Mouse (Mus musculus): ENCODE results near the gene Gm4791. TPM values are rescaled to one million over a fixed set of nuclear protein-coding genes. Genes with fewer than 3 reads are reported as not detected.

Gm4791 gene
- polyA plus RNA-seq (2014; fragmentation: Nextera tagmentation; extraction: Ambion mirVana), result not detected in 2 replicates

- Histone ChIP-seq H3K27ac (ENCODE audit: low read depth) (no peak within 1 kb of the TSS), H3K9me3 (ENCODE audit: control insufficient read depth, low read length) (no peaks in the 10 kb centered on the region), H3K36me3 (ENCODE audit: control insufficient read depth, insufficient read depth, low read length) (no peaks in the 10 kb centered on the region), H3K9ac (ENCODE audit: low read length) (no peak within 1 kb of the TSS), H3K4me2 (ENCODE audit: low read length) (no peak within 1 kb of the TSS), H3K27me3 (replicated peaks; ENCODE audit: control insufficient read depth, insufficient read depth, low read length) (no peaks in the 10 kb centered on the region), H3K4me3 (ENCODE audit: low read depth, low read length) (no peak within 1 kb of the TSS), H3K4me1 (replicated peaks; ENCODE audit: control insufficient read depth, insufficient read depth, low read length) (no peaks in the 10 kb centered on the region)
- ATAC-seq (replicated peaks; ENCODE audit: low FRiP score, low TSS enrichment, low read depth) (no peak), DNase-seq (ENCODE audit: low spot score) (no peak)
- 32% methylated on average over 5 of the region's 5 CpGs for WGBS
These were observed at the start of gene Gm4791 for GRCm38 (mm10) chr9:46998338-46998791. Gene Gm4791 (plus strand): TSS chr9:46998741.

- no peak overlapping the region for H3K4me2 ChIP-seq (ENCODE audit: low read length)
- 79% methylated on average over 6 of the region's 6 CpGs for WGBS
- no peak for ATAC-seq (replicated peaks; ENCODE audit: low FRiP score, low TSS enrichment, low read depth)
These were observed 42.3 kb upstream of the Gm4791 start for GRCm38 (mm10) chr9:46956286-46956685.

GRCm38 (mm10) chr9:46957420-46957950, 41.1 kb upstream of the Gm4791 start:
- H3K27ac ChIP-seq (ENCODE audit: low read depth), result no peak overlapping the region
- H3K9ac ChIP-seq (ENCODE audit: low read length), result no peak overlapping the region
- no peak for DNase-seq (ENCODE audit: low spot score)
- H3K4me3 ChIP-seq (ENCODE audit: low read depth, low read length), result no peak overlapping the region
- H3K4me1 ChIP-seq (replicated peaks; ENCODE audit: control insufficient read depth, insufficient read depth, low read length), result no peaks in the 10 kb centered on the region
- 79% methylated on average over 8 of the region's 8 CpGs for WGBS
- no peaks in the 10 kb centered on the region for H3K27me3 ChIP-seq (replicated peaks; ENCODE audit: control insufficient read depth, insufficient read depth, low read length)
- no peak overlapping the region for H3K4me2 ChIP-seq (ENCODE audit: low read length)
- no peaks in the 10 kb centered on the region for H3K9me3 ChIP-seq (ENCODE audit: control insufficient read depth, low read length)
- no peaks in the 10 kb centered on the region for H3K36me3 ChIP-seq (ENCODE audit: control insufficient read depth, insufficient read depth, low read length)
- no peak for ATAC-seq (replicated peaks; ENCODE audit: low FRiP score, low TSS enrichment, low read depth)

More at GRCm38 (mm10) chr9:46956286-46956685, 42.3 kb upstream of the Gm4791 start:
- Histone ChIP-seq H3K4me3 (ENCODE audit: low read depth, low read length) (no peak overlapping the region), H3K9me3 (ENCODE audit: control insufficient read depth, low read length) (no peaks in the 10 kb centered on the region), H3K9ac (ENCODE audit: low read length) (no peak overlapping the region), H3K27me3 (replicated peaks; ENCODE audit: control insufficient read depth, insufficient read depth, low read length) (no peaks in the 10 kb centered on the region), H3K36me3 (ENCODE audit: control insufficient read depth, insufficient read depth, low read length) (no peaks in the 10 kb centered on the region), H3K4me1 (replicated peaks; ENCODE audit: control insufficient read depth, insufficient read depth, low read length) (no peaks in the 10 kb centered on the region), H3K27ac (ENCODE audit: low read depth) (no peak overlapping the region)
- no peak for DNase-seq (ENCODE audit: low spot score)

- Histone ChIP-seq H3K27me3 (replicated peaks; ENCODE audit: control insufficient read depth, insufficient read depth, low read length) (0 out of 2 replicates have a peak, but pooled peaks cover 3% of the 10 kb centered on the region), H3K4me1 (replicated peaks; ENCODE audit: control insufficient read depth, insufficient read depth, low read length) (0 out of 2 replicates have a peak, but pooled peaks cover 9% of the 10 kb centered on the region), H3K9ac (ENCODE audit: low read length) (no peak overlapping the region), H3K36me3 (ENCODE audit: control insufficient read depth, insufficient read depth, low read length) (no peaks in the 10 kb centered on the region), H3K27ac (ENCODE audit: low read depth) (no peak overlapping the region), H3K9me3 (ENCODE audit: control insufficient read depth, low read length) (no peaks in the 10 kb centered on the region), H3K4me2 (ENCODE audit: low read length) (no peak overlapping the region), H3K4me3 (ENCODE audit: low read depth, low read length) (no peak overlapping the region)
- DNase-seq (ENCODE audit: low spot score) (no peak), ATAC-seq (replicated peaks; ENCODE audit: low FRiP score, low TSS enrichment, low read depth) (no peak)
- 55% methylated on average over 5 of the region's 5 CpGs for WGBS
These were observed 32.5 kb upstream of the Gm4791 start for GRCm38 (mm10) chr9:46966028-46966427.

GRCm38 (mm10) chr9:46968970-46969369, 29.6 kb upstream of the Gm4791 start:
- WGBS, result 23% methylated on average over 6 of the region's 6 CpGs

GRCm38 (mm10) chr9:46969406-46969805, 29.1 kb upstream of the Gm4791 start:
- 45% methylated on average over 6 of the region's 6 CpGs for WGBS
- Histone ChIP-seq H3K4me1 (replicated peaks; ENCODE audit: control insufficient read depth, insufficient read depth, low read length) (0 out of 2 replicates have a peak, but pooled peaks cover 9% of the 10 kb centered on the region), H3K27me3 (replicated peaks; ENCODE audit: control insufficient read depth, insufficient read depth, low read length) (0 out of 2 replicates have a peak, but pooled peaks cover 3% of the 10 kb centered on the region), H3K27ac (ENCODE audit: low read depth) (peak overlapping the region; percentile 35; the same call in 1 of the 2 replicates), H3K36me3 (ENCODE audit: control insufficient read depth, insufficient read depth, low read length) (no peaks in the 10 kb centered on the region), H3K9ac (ENCODE audit: low read length) (no peak overlapping the region), H3K4me2 (ENCODE audit: low read length) (no peak overlapping the region), H3K9me3 (ENCODE audit: control insufficient read depth, low read length) (no peaks in the 10 kb centered on the region), H3K4me3 (ENCODE audit: low read depth, low read length) (no peak overlapping the region)
- ATAC-seq (replicated peaks; ENCODE audit: low FRiP score, low TSS enrichment, low read depth) (no peak), DNase-seq (ENCODE audit: low spot score) (no peak)

More at GRCm38 (mm10) chr9:46968970-46969369, 29.6 kb upstream of the Gm4791 start:
- H3K36me3 ChIP-seq (ENCODE audit: control insufficient read depth, insufficient read depth, low read length), result no peaks in the 10 kb centered on the region
- DNase-seq (ENCODE audit: low spot score) (no peak), ATAC-seq (replicated peaks; ENCODE audit: low FRiP score, low TSS enrichment, low read depth) (no peak)
- no peaks in the 10 kb centered on the region for H3K9me3 ChIP-seq (ENCODE audit: control insufficient read depth, low read length)
- H3K9ac ChIP-seq (ENCODE audit: low read length), result no peak overlapping the region
- no peak overlapping the region for H3K4me2 ChIP-seq (ENCODE audit: low read length)
- 0 out of 2 replicates have a peak, but pooled peaks cover 9% of the 10 kb centered on the region for H3K4me1 ChIP-seq (replicated peaks; ENCODE audit: control insufficient read depth, insufficient read depth, low read length)
- H3K27me3 ChIP-seq (replicated peaks; ENCODE audit: control insufficient read depth, insufficient read depth, low read length), result 0 out of 2 replicates have a peak, but pooled peaks cover 3% of the 10 kb centered on the region
- H3K4me3 ChIP-seq (ENCODE audit: low read depth, low read length), result no peak overlapping the region
- H3K27ac ChIP-seq (ENCODE audit: low read depth), result peak overlapping the region; percentile 35; the same call in 1 of the 2 replicates

GRCm38 (mm10) chr9:46978806-46979205, 19.7 kb upstream of the Gm4791 start:
- no peak for ATAC-seq (replicated peaks; ENCODE audit: low FRiP score, low TSS enrichment, low read depth)
- Histone ChIP-seq H3K4me1 (replicated peaks; ENCODE audit: control insufficient read depth, insufficient read depth, low read length) (no peaks in the 10 kb centered on the region), H3K27ac (ENCODE audit: low read depth) (no peak overlapping the region), H3K9me3 (ENCODE audit: control insufficient read depth, low read length) (no peaks in the 10 kb centered on the region), H3K27me3 (replicated peaks; ENCODE audit: control insufficient read depth, insufficient read depth, low read length) (0 out of 2 replicates have a peak, but pooled peaks cover 6% of the 10 kb centered on the region), H3K4me3 (ENCODE audit: low read depth, low read length) (no peak overlapping the region), H3K4me2 (ENCODE audit: low read length) (no peak overlapping the region), H3K9ac (ENCODE audit: low read length) (no peak overlapping the region), H3K36me3 (ENCODE audit: control insufficient read depth, insufficient read depth, low read length) (no peaks in the 10 kb centered on the region)
- no peak for DNase-seq (ENCODE audit: low spot score)
- WGBS, result 75% methylated on average over 11 of the region's 11 CpGs

- H3K4me1 ChIP-seq (replicated peaks; ENCODE audit: control insufficient read depth, insufficient read depth, low read length), result no peaks in the 10 kb centered on the region
- 0% methylated on average over 2 of the region's 2 CpGs for WGBS
- ATAC-seq (replicated peaks; ENCODE audit: low FRiP score, low TSS enrichment, low read depth), result no peak
- H3K27me3 ChIP-seq (replicated peaks; ENCODE audit: control insufficient read depth, insufficient read depth, low read length), result 0 out of 2 replicates have a peak, but pooled peaks cover 6% of the 10 kb centered on the region
- no peak overlapping the region for H3K4me3 ChIP-seq (ENCODE audit: low read depth, low read length)
- no peaks in the 10 kb centered on the region for H3K9me3 ChIP-seq (ENCODE audit: control insufficient read depth, low read length)
- H3K36me3 ChIP-seq (ENCODE audit: control insufficient read depth, insufficient read depth, low read length), result no peaks in the 10 kb centered on the region
- H3K4me2 ChIP-seq (ENCODE audit: low read length), result no peak overlapping the region
- DNase-seq (ENCODE audit: low spot score), result no peak
- no peak overlapping the region for H3K9ac ChIP-seq (ENCODE audit: low read length)
- no peak overlapping the region for H3K27ac ChIP-seq (ENCODE audit: low read depth)
These were observed 18.4 kb upstream of the Gm4791 start for GRCm38 (mm10) chr9:46980111-46980510.

- ATAC-seq (replicated peaks; ENCODE audit: low FRiP score, low TSS enrichment, low read depth), result no peak
- H3K9ac ChIP-seq (ENCODE audit: low read length), result no peak overlapping the region
- 33% methylated on average over 2 of the region's 2 CpGs for WGBS
These were observed 15.1 kb upstream of the Gm4791 start for GRCm38 (mm10) chr9:46983471-46983870.

More at GRCm38 (mm10) chr9:46983471-46983870, 15.1 kb upstream of the Gm4791 start:
- Histone ChIP-seq H3K36me3 (ENCODE audit: control insufficient read depth, insufficient read depth, low read length) (no peaks in the 10 kb centered on the region), H3K4me2 (ENCODE audit: low read length) (no peak overlapping the region), H3K4me1 (replicated peaks; ENCODE audit: control insufficient read depth, insufficient read depth, low read length) (no peaks in the 10 kb centered on the region), H3K27me3 (replicated peaks; ENCODE audit: control insufficient read depth, insufficient read depth, low read length) (peaks cover 2% of the 10 kb centered on the region; the same call in 1 of the 2 replicates), H3K9me3 (ENCODE audit: control insufficient read depth, low read length) (no peaks in the 10 kb centered on the region), H3K27ac (ENCODE audit: low read depth) (no peak overlapping the region), H3K4me3 (ENCODE audit: low read depth, low read length) (no peak overlapping the region)
- DNase-seq (ENCODE audit: low spot score), result no peak

All from intestine, embryonic 14.5 days (tissue).